Mouse (Mus musculus): ENCODE measurements around the gene Castor2.
A peak's percentile ranks its signal among the peaks of the same experiment; 100 is the strongest.

- no peak for TF ChIP-seq PAX5 (IDR thresholded peaks at IDR 0.05; ENCODE audit: low read length)
- no peak for TF ChIP-seq CTCF (conservative IDR thresholded peaks at IDR 0.05 in 1 of 2, IDR thresholded peaks at IDR 0.05 in 1 of 2; ENCODE audit: low read depth in 2 of 2, low read length in 2 of 2)
- no peak for TF ChIP-seq JUND (conservative IDR thresholded peaks at IDR 0.05; ENCODE audit: low read depth, low read length)
- no peak for TF ChIP-seq EP300 (IDR thresholded peaks at IDR 0.05; ENCODE audit: low read length)
- peak; percentile 92 for TF ChIP-seq CHD2 (IDR thresholded peaks at IDR 0.05; ENCODE audit: low read length)
- peak; percentile 44; the same call in 1 of the 2 replicates for TF ChIP-seq MXI1 (IDR thresholded peaks at IDR 0.05; ENCODE audit: low read depth, low read length)
- TF ChIP-seq POLR2A (IDR thresholded peaks at IDR 0.05; ENCODE audit: low read depth, low read length): no peak
- peak; percentile 96 for TF ChIP-seq HCFC1 (IDR thresholded peaks at IDR 0.05; ENCODE audit: low read depth, low read length)
- no peak for TF ChIP-seq UBTF (IDR thresholded peaks at IDR 0.05; ENCODE audit: low read depth, low read length)
- TF ChIP-seq GABPA (IDR thresholded peaks at IDR 0.05; ENCODE audit: insufficient replicate concordance, low read depth, low read length): peak; percentile 18; the same call in 1 of the 2 replicates
- TF ChIP-seq BHLHE40 (IDR thresholded peaks at IDR 0.05; ENCODE audit: low read depth, low read length): no peak
Measured at GRCm38 (mm10) chr5:134099496-134100211, at the start of gene Castor2.
